Mouse (Mus musculus) thymus, adult 2 months (tissue): Measurements from ENCODE around the gene Gm6096. TPM values are rescaled to one million over a fixed set of nuclear protein-coding genes. Genes with fewer than 3 reads are reported as not detected.

Source experiments
- DNase-seq: peaks from one replicate; pipeline ENCODE4 v3.0.0; 2021
- H3K27ac ChIP-seq: fragments of 200-500 bp; 2 replicates; pipeline ENCODE4 v1.5.1; 2012; ENCODE audit warnings: low read length, control low read depth; ENCODE audit not compliant: control insufficient read depth, insufficient read depth
- H3K27me3 ChIP-seq: fragments of 200-500 bp; 2 replicates; pipeline ENCODE4 v1.6.1; 2012; ENCODE audit warnings: mild to moderate bottlenecking, low read length, moderate library complexity, mixed read lengths; ENCODE audit not compliant: control insufficient read depth, insufficient read depth
- H3K36me3 ChIP-seq: fragments of 200-500 bp; 2 replicates; pipeline ENCODE4 v1.6.1; 2012; ENCODE audit warnings: mild to moderate bottlenecking, low read length, moderate library complexity; ENCODE audit not compliant: control insufficient read depth, insufficient read depth
- H3K4me1 ChIP-seq: fragments of 200-500 bp; replicated peaks from 2 replicates; pipeline ENCODE4 v1.6.1; 2012; ENCODE audit warnings: low read length; ENCODE audit not compliant: control insufficient read depth, insufficient read depth
- H3K4me3 ChIP-seq: fragments of 200-500 bp; 2 replicates; pipeline ENCODE4 v1.5.1; 2012; ENCODE audit warnings: mild to moderate bottlenecking, low read length, control low read depth, moderate library complexity; ENCODE audit not compliant: control insufficient read depth, insufficient read depth
- CTCF ChIP-seq: fragments of 200-500 bp; IDR thresholded peaks from 2 replicates; pipeline ENCODE4 v1.5.1; 2012; ENCODE audit warnings: mild to moderate bottlenecking, control low read depth, low read length, moderate library complexity, borderline replicate concordance; ENCODE audit not compliant: control insufficient read depth, poor library complexity, insufficient read depth; ENCODE audit errors: extremely low read depth
- POLR2A ChIP-seq: fragments of 200-500 bp; IDR thresholded peaks from 2 replicates; pipeline ENCODE4 v1.6.1; 2012; ENCODE audit warnings: mild to moderate bottlenecking, low read length, control low read depth, moderate library complexity; ENCODE audit not compliant: control insufficient read depth, poor library complexity, insufficient read depth; ENCODE audit errors: extremely low read depth
- WGBS: fragments of 180-500 bp; shearing (Covaris S2); methylation state at CpG from one replicate; pipeline ENCODE4 v1.1.7; 2018; 5-methylcytosine and 5-hydroxymethylcytosine counted together
- polyA plus RNA-seq: library from polyadenylated mRNA; depleted of rRNA; stranded (reverse); fragments of >200 nt; gene quantifications from 2 replicates; pipeline ENCODE4 v1.2.3, GENCODE M21; 2012

Gm6096 gene
- polyA plus RNA-seq, 1 experiment, result not detected

- no peaks in the 10 kb centered on the region for H3K27me3 ChIP-seq
- no peak overlapping the region for H3K4me3 ChIP-seq
- WGBS, result 98% methylated on average over 10 of the region's 10 CpGs
- H3K36me3 ChIP-seq, result peaks cover 57% of the 10 kb centered on the region
- no peak for DNase-seq
- H3K4me1 ChIP-seq, result peaks cover 13% of the 10 kb centered on the region; the same call in 1 of the 2 replicates
- no peak overlapping the region for H3K27ac ChIP-seq
- TF ChIP-seq CTCF (no peak), POLR2A (no peak)
Observed at GRCm38 (mm10) chr7:34216474-34216873, 34.4 kb upstream of the Gm6096 start.

- H3K27me3 ChIP-seq, result no peaks in the 10 kb centered on the region
Observed at GRCm38 (mm10) chr7:34218496-34218895, 32.3 kb upstream of the Gm6096 start.

GRCm38 (mm10) chr7:34221594-34222250 is 29.1 kb upstream of the Gm6096 start:
- Histone ChIP-seq H3K4me1 (no peaks in the 10 kb centered on the region), H3K4me3 (no peak overlapping the region), H3K27ac (no peak overlapping the region), H3K27me3 (no peaks in the 10 kb centered on the region), H3K36me3 (peaks cover 64% of the 10 kb centered on the region)
- WGBS, result 98% methylated on average over 9 of the region's 9 CpGs
- DNase-seq, result no peak
- TF ChIP-seq POLR2A, result no peak
- TF ChIP-seq CTCF, result no peak

More at GRCm38 (mm10) chr7:34218496-34218895, 32.3 kb upstream of the Gm6096 start:
- Histone ChIP-seq H3K27ac (no peak overlapping the region), H3K4me1 (peaks cover 13% of the 10 kb centered on the region; the same call in 1 of the 2 replicates), H3K4me3 (no peak overlapping the region), H3K36me3 (peaks cover 58% of the 10 kb centered on the region)
- 78% methylated on average over 1 of the region's 1 CpGs for WGBS
- TF ChIP-seq CTCF (no peak), POLR2A (no peak)
- DNase-seq, result no peak

- no peak for TF ChIP-seq POLR2A
- no peak for TF ChIP-seq CTCF
- Histone ChIP-seq H3K36me3 (peaks cover 64% of the 10 kb centered on the region), H3K27me3 (no peaks in the 10 kb centered on the region), H3K27ac (no peak overlapping the region), H3K4me1 (no peaks in the 10 kb centered on the region), H3K4me3 (no peak overlapping the region)
- WGBS, result 98% methylated on average over 10 of the region's 10 CpGs
- no peak for DNase-seq
Observed at GRCm38 (mm10) chr7:34222340-34222739, 28.5 kb upstream of the Gm6096 start.

GRCm38 (mm10) chr7:34224308-34224707 is 26.5 kb upstream of the Gm6096 start:
- DNase-seq, result no peak
- H3K27me3 ChIP-seq, result no peaks in the 10 kb centered on the region
- no peak overlapping the region for H3K27ac ChIP-seq
- WGBS, result 96% methylated on average over 6 of the region's 6 CpGs
- no peak overlapping the region for H3K4me3 ChIP-seq
- H3K4me1 ChIP-seq, result peaks cover 16% of the 10 kb centered on the region
- peaks cover 53% of the 10 kb centered on the region for H3K36me3 ChIP-seq
- no peak for TF ChIP-seq POLR2A
- TF ChIP-seq CTCF, result no peak

GRCm38 (mm10) chr7:34226086-34226485 is 24.8 kb upstream of the Gm6096 start:
- Histone ChIP-seq H3K27me3 (no peaks in the 10 kb centered on the region), H3K4me1 (peaks cover 18% of the 10 kb centered on the region), H3K27ac (no peak overlapping the region), H3K4me3 (no peak overlapping the region), H3K36me3 (peaks cover 45% of the 10 kb centered on the region)
- no peak for DNase-seq
- 93% methylated on average over 8 of the region's 8 CpGs for WGBS
- no peak for TF ChIP-seq CTCF

GRCm38 (mm10) chr7:34226846-34227245 is 24.0 kb upstream of the Gm6096 start:
- no peak overlapping the region for H3K4me3 ChIP-seq
- H3K27ac ChIP-seq, result no peak overlapping the region
- 97% methylated on average over 12 of the region's 12 CpGs for WGBS
- H3K36me3 ChIP-seq, result peaks cover 38% of the 10 kb centered on the region
- H3K4me1 ChIP-seq, result peaks cover 18% of the 10 kb centered on the region
- H3K27me3 ChIP-seq, result no peaks in the 10 kb centered on the region
- TF ChIP-seq CTCF (no peak), POLR2A (no peak)
- no peak for DNase-seq
